Mouse (Mus musculus): Measurements from ENCODE around the gene Map3k7. TPM values are rescaled to one million over a fixed set of nuclear protein-coding genes. Genes with fewer than 3 reads are reported as not detected.
A peak's percentile ranks its signal among the peaks of the same experiment; 100 is the strongest.

Map3k7 gene
- 10 to 100 TPM; 45.4 to 46.0 TPM for total RNA-seq (2021)
- 40.6 and 42.0 TPM in 2 replicates for polyA plus RNA-seq (2012; rRNA removed)
- long read RNA-seq, full-length matches to known transcripts = 15 of 20 reads
- long read RNA-seq, partial matches to known transcripts = 4 of 20 reads
- long read RNA-seq, other reads (novel, unspliced or antisense) = 1 of 20 reads

DNA sequence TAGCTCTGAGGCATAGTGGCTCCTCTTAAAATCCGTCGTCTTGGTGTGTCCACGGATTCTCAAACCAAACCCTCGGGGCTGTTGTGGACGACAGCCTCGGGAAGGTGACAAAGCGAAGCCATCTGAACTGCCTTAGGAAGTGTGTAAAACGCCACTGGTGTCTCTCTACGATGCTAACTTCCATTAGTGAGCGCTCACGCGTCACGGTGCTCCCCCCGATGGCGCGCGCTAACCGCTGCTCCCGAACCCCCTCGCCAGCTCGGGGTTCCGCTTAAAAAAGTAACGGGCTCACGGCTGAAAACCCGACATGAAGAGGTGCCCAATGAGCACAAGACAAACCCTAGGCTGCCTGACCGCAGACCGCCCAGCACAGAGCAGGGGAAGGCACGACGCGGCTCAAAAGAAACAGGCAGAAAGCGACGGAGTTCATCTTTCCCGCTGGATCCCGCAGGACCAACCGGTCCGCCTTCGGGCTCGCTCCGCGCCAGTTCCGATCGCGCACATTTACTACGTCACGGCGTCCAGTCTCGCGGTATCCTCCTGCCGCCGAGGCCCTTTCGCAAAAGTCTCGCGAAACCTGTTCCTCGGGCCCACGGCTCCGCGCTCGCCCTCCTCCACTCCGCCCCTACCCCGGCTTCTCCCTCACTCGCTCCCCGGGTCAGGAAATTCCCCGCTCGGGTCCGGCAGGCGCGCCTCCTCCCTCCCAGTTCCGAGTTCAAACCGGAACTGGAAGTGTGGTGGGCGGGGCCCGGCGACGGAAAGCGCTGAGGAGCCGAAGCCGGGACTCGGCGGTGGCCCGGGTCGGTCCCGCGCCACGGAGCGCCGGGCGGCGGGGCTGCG, at the start of gene Map3k7:
Gene Map3k7 (plus strand): TSS at position 744 of the 840 bp plus-strand sequence.
- DNase-seq = peak; percentile 93

DNA sequence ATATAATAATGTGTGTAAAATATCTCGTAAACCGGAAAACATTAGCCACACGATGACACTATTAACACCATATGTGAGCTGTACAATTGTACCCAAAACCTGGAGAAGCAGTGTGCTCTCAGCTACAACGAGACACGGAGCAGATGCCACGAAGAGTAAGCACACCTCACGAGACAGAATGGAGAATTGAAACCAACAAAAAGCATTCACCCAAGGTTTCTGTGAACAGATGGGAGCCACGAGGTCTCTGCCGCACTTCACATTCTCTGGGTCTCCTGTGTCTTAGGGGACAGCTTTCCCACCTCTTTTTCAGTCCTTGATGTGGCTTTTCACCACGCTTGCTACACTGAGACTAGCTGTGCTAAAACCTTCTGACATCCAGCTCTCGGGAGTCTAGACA, 48.8 kb upstream of the Map3k7 start:
- no peak for DNase-seq

GRCm38 (mm10) chr4:31918717-31919116, 45.2 kb upstream of the Map3k7 start:
- no peak for DNase-seq

DNA sequence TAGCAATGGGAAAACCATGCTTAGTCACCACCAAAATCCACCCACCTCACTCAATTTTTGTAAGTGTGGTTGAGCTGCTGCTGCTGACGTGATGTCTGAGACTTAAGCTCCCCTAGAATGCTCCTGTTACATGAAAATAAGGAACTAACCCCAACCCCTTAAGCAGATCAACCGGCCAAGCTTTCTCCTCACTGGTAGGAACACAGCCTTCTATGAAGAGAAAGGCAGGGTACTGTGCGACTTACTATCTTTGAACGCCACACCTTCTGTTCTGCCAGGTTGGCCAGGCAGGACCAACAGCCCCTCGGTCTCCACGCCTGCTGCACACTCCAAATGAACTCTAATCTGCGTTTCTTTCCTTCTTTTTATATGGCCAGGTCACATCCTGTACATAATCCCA, 41.7 kb upstream of the Map3k7 start:
- DNase-seq = no peak

- no peak for DNase-seq
Observed at GRCm38 (mm10) chr4:31923437-31923836, 40.5 kb upstream of the Map3k7 start.

- no peak for DNase-seq
Observed at GRCm38 (mm10) chr4:31924301-31925185, 39.4 kb upstream of the Map3k7 start.

- no peak for DNase-seq
Observed at GRCm38 (mm10) chr4:31933171-31933570, 30.7 kb upstream of the Map3k7 start.

DNA sequence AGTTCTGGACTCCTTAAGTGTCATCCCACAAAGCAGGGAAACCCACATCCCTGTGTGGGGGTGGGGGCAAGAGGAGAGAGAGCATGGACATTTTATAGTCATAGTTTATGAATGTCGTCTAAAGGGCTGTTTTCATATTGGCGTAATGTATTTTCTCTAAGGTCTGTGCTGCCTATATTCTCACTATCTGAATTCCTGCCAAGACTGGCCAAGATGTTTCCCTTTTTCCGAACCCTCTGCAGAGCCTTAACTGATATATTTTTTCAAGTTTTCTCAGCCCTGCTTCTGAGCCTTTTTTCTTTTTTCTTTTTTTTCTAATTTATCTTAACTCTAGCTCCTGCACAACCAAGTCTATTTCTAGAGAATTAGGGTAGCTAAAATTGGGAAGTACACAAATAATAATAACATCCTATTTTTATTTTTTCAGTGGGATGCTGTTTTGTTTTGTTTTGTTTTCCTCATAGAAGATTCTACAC, 28.0 kb upstream of the Map3k7 start:
- no peak for DNase-seq

DNA sequence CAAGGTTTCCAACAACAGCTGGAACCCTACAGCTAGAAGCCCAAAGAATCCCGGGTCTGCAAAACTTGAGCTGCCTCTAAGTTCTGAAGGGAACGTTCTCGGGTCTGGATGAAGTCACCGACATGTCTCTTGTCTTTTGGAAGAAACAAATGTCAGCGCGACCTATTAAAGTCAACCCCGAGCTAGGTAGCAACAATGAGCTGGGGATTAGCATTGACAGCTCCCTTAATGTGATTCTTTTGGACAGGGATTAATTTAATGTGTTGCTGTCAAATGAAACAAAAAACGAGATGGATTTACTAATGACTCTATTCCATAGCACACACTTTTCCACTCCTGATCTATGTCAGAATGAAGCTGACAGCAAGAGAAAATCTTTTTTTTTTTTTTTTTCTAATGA, 27.5 kb upstream of the Map3k7 start:
- no peak for DNase-seq

- no peak for DNase-seq
Observed at GRCm38 (mm10) chr4:31936911-31937375, 27.0 kb upstream of the Map3k7 start.

GRCm38 (mm10) chr4:31937376-31938281, 26.3 kb upstream of the Map3k7 start:
- peak; percentile 5 for DNase-seq

DNA sequence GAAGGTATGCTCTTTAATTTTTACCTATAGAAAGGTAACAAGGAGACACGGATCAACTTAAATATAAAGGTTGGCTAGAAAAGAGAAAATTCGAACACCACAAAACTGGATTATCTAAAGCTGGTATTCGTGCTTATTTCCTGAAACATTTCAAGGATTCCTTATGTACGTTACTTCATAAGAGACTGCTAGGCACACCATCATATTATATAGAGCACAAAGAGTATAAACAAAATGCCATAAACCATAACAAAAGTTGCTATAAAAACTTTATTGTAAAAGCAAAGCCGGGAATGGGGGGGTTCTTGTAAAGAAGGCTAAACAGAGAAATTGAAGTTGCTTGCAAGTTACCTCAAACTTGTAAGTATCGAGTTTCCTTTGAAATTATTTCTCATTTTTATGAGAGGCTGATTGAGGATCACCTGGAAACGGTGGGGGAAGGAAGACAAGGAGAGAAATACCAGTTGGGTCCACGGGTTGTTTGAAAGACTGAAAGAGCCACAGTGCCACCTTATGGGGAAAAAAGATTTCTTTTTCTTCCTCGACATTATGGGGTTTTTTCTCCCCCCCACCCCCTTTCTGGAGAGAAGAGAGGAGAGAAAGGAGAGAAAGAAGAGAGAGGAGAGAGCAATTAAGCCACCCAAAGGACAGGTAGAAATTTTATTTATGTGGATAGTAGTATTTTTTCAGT, 25.3 kb upstream of the Map3k7 start:
- DNase-seq = peak; percentile 4

GRCm38 (mm10) chr4:31941616-31942015, 22.3 kb upstream of the Map3k7 start:
- DNase-seq = no peak

DNA sequence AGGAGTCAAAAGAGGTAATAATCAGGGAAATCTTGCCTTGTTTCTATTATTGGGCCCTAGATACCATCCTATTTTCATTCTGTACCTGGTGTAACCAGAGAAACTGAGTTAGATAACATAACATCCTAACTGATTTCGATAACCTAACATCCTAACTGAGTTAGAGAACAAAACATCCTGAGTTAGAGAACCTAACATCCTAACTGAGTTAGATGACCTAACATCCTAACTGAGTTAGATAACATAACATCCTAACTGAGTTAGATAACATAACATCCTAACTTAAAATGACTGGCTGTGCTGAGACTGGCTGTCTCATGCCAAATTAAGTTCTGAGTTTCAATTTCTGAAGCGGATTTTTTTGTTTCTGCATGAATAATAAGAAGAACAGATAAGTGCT, 20.9 kb upstream of the Map3k7 start:
- no peak for DNase-seq

GRCm38 (mm10) chr4:31964194-31964875, 438 bp downstream of the Map3k7 start:
- DNase-seq = no peak

- DNase-seq = no peak
Observed at GRCm38 (mm10) chr4:31965208-31965607, 1.3 kb downstream of the Map3k7 start.

DNA sequence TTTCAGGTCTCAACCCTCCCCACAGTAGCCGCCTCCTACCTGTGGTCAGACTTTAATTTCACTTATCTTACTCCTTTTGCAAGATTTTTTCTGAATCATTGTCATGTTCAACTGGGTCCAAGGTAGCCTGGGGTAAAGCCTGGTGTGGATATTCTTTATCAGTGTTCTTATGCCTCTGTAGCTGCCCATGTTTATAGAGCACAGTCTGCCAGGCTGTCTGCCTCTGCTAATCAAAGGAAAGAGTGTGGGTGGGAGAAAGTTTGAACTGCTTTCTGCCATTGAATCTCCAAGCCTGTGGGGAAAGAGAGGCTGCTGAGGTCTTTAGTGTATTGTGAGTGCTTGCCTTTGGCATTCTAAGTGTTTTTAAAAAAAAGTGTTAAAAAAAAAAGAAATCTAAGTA, 7.5 kb downstream of the Map3k7 start:
- no peak for DNase-seq

GRCm38 (mm10) chr4:31972181-31972580, 8.3 kb downstream of the Map3k7 start:
- DNase-seq = no peak

DNA sequence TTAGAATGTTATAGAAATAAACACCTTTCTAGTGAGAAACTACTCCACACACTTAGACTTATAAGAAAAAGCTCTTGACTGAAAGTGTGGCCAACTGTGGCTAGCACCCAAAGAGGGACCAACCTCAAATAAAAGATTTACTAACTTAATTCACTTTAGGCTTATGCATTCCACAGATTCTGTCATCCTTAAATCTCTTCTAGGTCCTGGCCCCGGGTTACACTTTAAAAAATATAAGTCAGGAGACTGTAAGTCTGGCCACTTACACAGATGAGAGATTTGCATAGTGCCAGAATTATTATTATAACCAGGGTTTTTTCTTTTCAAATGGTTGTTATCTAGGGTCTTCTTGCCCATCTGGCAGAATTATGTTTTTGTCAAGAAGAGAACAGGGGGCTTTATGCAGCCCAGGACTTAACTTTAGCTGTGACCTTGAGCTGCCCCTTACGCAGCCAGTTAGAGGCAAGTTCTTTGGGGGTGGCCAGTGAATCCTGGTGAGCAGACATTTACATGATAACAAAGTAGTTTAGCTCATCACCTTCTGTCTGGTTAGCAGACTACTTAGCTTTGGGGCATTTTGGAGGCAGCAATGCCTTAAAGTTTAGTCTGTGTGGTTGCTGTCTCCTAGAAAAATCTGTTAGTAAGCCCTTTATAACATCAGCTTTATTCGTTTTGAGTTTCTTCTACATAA, 11.5 kb downstream of the Map3k7 start:
- no peak for DNase-seq

All from adrenal gland, adult 2 months (tissue).